In the genomic region with DNA sequence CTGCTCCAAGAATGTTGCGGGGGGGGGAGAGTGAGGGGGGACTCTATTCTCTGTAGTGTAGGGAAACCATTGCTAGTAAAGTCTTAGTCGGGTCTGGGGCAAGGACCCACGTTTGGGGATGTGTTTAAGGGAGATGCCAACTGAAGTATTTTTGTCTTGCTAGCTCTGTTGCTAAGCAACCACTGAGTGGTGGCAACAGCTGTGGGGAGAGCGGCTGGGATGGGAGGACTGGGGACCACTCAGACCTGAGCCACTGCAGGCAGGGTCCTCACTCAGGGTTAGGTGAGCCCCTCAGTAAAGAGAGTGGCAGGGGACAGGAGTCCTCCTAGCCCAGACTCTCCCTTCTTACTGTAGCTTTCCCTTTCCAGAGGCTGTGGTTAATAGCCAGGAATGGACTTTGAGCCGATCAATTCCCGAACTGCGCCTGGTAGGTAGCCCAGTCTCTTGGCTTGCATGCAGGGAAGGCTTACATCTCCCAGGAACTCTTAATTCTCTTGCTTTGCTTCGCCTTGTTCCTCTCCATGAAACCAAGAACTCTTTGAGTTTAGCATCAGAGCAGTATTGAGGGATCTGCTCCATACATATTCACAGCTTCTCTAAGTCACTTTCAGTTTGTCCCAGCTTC, we compare ENCODE assay signal across 9 mouse cellular contexts. TPM values are rescaled to one million over a fixed set of nuclear protein-coding genes. Genes with fewer than 3 reads are reported as not detected.
DNase-seq lines count a peak whose midpoint lies in the region; ATAC-seq and TF ChIP-seq lines count a peak whose summit lies in the region.
"Had no signal": no experiment of that assay in that cellular context is flagged by ENCODE, and none has a peak within 500 bp of the region (broad histone marks: within the 10 kb centered on the region; RNA-seq: fewer than 3 reads in every experiment).

No protein-coding gene starts in this region.

- no peak overlapping the region for H3K27ac ChIP-seq in kidney, embryonic 16.5 days (ENCODE audit: low read length)
- H3K27ac ChIP-seq in forebrain, embryonic 12.5 days: no peak overlapping the region
- no peak overlapping the region for H3K27ac ChIP-seq in limb, embryonic 14.5 days (replicated peaks; ENCODE audit: low read depth, low read length)
- peak overlapping the region; percentile 97 for H3K27ac ChIP-seq in olfactory bulb, adult 2 months (ENCODE audit: insufficient read depth, low read depth, low read length)

- 0 out of 2 replicates have a peak overlapping the region, but pooled peaks have one; percentile 27 for H3K4me3 ChIP-seq in kidney, embryonic 16.5 days (ENCODE audit: low read length)
- peak overlapping the region; percentile 75 for H3K4me3 ChIP-seq in forebrain, embryonic 12.5 days (replicated peaks)
- peak overlapping the region; percentile 14; the same call in 1 of the 2 replicates for H3K4me3 ChIP-seq in limb, embryonic 14.5 days (replicated peaks; ENCODE audit: low read length)
- peak overlapping the region; percentile 89 for H3K4me3 ChIP-seq in olfactory bulb, adult 2 months (ENCODE audit: insufficient read depth, low read depth, low read length)

- 32% methylated on average over 8 of the region's 8 CpGs for WGBS in kidney, embryonic 16.5 days
- 29% methylated on average over 8 of the region's 8 CpGs for WGBS in forebrain, embryonic 12.5 days
- WGBS in limb, embryonic 14.5 days: 32% methylated on average over 8 of the region's 8 CpGs
- WGBS in olfactory bulb, adult 2 months: 9% methylated on average over 8 of the region's 8 CpGs

- H3K27me3 ChIP-seq in kidney, embryonic 16.5 days (ENCODE audit: insufficient read depth, low read length): peaks cover 83% of the 10 kb centered on the region
- H3K27me3 ChIP-seq in forebrain, embryonic 12.5 days: peaks cover 79% of the 10 kb centered on the region
- H3K27me3 ChIP-seq in limb, embryonic 14.5 days (ENCODE audit: control insufficient read depth, insufficient read depth, low read length): peaks cover 71% of the 10 kb centered on the region

- no peak for ATAC-seq in kidney, embryonic 16.5 days (ENCODE audit: low FRiP score, low TSS enrichment)
- peak; percentile 30; the same call in 1 of the 2 replicates for ATAC-seq in forebrain, embryonic 12.5 days (ENCODE audit: low FRiP score)
- peak; percentile 76 for ATAC-seq in limb, embryonic 14.5 days (ENCODE audit: low FRiP score, low read depth)
- ATAC-seq in monocyte, adult 5-6 weeks (replicated peaks; ENCODE audit: insufficient number of reproducible peaks, low FRiP score, low TSS enrichment, poor library complexity, severe bottlenecking): no peak
- ATAC-seq in erythroblast, adult 5-6 weeks (replicated peaks; ENCODE audit: low FRiP score, poor library complexity, severe bottlenecking): no peak

- no peak for TF ChIP-seq POLR2A in limb, embryonic 14.5 days (IDR thresholded peaks at IDR 0.05; ENCODE audit: borderline replicate concordance, extremely low read depth, insufficient read depth, insufficient read length)
- no peak for TF ChIP-seq POLR2A in olfactory bulb, adult 2 months (IDR thresholded peaks at IDR 0.05; ENCODE audit: insufficient read depth, low read depth, low read length)

- no peak for DNase-seq in kidney, adult 9 months
- peak; percentile 66 for DNase-seq in limb, embryonic 14.5 days (ENCODE audit: low spot score)
- DNase-seq in adrenal gland, postnatal 4 days (ENCODE audit: low spot score in 2 of 2): no peak
- DNase-seq: lung, postnatal 4 days had no signal

- H3K36me3 ChIP-seq in kidney, embryonic 16.5 days (ENCODE audit: insufficient read depth, low read length): no peaks in the 10 kb centered on the region
- H3K36me3 ChIP-seq in forebrain, embryonic 12.5 days (replicated peaks): no peaks in the 10 kb centered on the region; the same call in 1 of the 2 replicates
- H3K36me3 ChIP-seq in limb, embryonic 14.5 days (ENCODE audit: control insufficient read depth, insufficient read depth, low read length): no peaks in the 10 kb centered on the region

- H3K9ac ChIP-seq in kidney, embryonic 16.5 days (replicated peaks; ENCODE audit: low read length): no peak overlapping the region
- H3K9ac ChIP-seq in forebrain, embryonic 12.5 days: peak overlapping the region; percentile 48; the same call in 1 of the 2 replicates
- no peak overlapping the region for H3K9ac ChIP-seq in limb, embryonic 14.5 days (ENCODE audit: low read depth, low read length, severe bottlenecking)

- TF ChIP-seq CTCF in olfactory bulb, adult 2 months (IDR thresholded peaks at IDR 0.05; ENCODE audit: insufficient read depth, low read depth, low read length): no peak

- peaks cover 28% of the 10 kb centered on the region for H3K4me1 ChIP-seq in kidney, embryonic 16.5 days (ENCODE audit: insufficient read depth, low read length)
- H3K4me1 ChIP-seq in forebrain, embryonic 12.5 days: peaks cover 48% of the 10 kb centered on the region
- H3K4me1 ChIP-seq in limb, embryonic 14.5 days (ENCODE audit: control insufficient read depth, insufficient read depth, low read length): peaks cover 9% of the 10 kb centered on the region; the same call in 1 of the 2 replicates
- H3K4me1 ChIP-seq in olfactory bulb, adult 2 months (ENCODE audit: control insufficient read depth, insufficient read depth, low read length): peaks cover 41% of the 10 kb centered on the region

- H3K4me2 ChIP-seq in kidney, embryonic 16.5 days (replicated peaks; ENCODE audit: low read depth, low read length): peak overlapping the region; percentile 42; the same call in 1 of the 2 replicates
- H3K4me2 ChIP-seq in forebrain, embryonic 12.5 days: peak overlapping the region; percentile 100
- H3K4me2 ChIP-seq in limb, embryonic 14.5 days (replicated peaks; ENCODE audit: low read depth, low read length, severe bottlenecking): no peak overlapping the region

- H3K9me3 ChIP-seq in kidney, embryonic 16.5 days (ENCODE audit: low read length): no peaks in the 10 kb centered on the region
- H3K9me3 ChIP-seq in forebrain, embryonic 12.5 days: no peaks in the 10 kb centered on the region
- no peaks in the 10 kb centered on the region for H3K9me3 ChIP-seq in limb, embryonic 14.5 days (ENCODE audit: control insufficient read depth, low read length)

RNA-seq across cellular contexts. Expression of a gene that starts 7.0 kb away (rescaled TPM):
- polyA plus RNA-seq in kidney, embryonic 16.5 days (2015; fragmentation: Nextera tagmentation; extraction: Ambion mirVana): 0.04 and 0.09 TPM in 2 replicates
- polyA plus RNA-seq in forebrain, embryonic 12.5 days (2016; fragmentation: Nextera tagmentation; extraction: Ambion mirVana): 0.73 and 1.1 TPM in 2 replicates
- 5.3 and 6.0 TPM in 2 replicates for polyA plus RNA-seq in limb, embryonic 14.5 days (2012; rRNA removed)
- 0.32 and 0.57 TPM in 2 replicates for polyA plus RNA-seq in limb, embryonic 14.5 days (2014; fragmentation: Nextera tagmentation; extraction: Ambion mirVana)
- polyA plus RNA-seq in olfactory bulb, adult 2 months (2012; ENCODE audit: insufficient read depth, insufficient read length, low replicate concordance, missing spikeins): 219 TPM in 1 of 2 replicates, not detected in the other
- 31.1 to 112 TPM (median 48.9 TPM) in 3 replicates for total RNA-seq in monocyte, adult 5-6 weeks (2017)
- total RNA-seq in adrenal gland, postnatal 4 days (2021): 1 to 10 TPM; 3.6 to 4.1 TPM
- total RNA-seq in erythroblast, adult 5-6 weeks (2015; ENCODE audit: low replicate concordance): 1.9 and 6.5 TPM in 2 replicates
- total RNA-seq in erythroblast, adult 5-6 weeks (2017; ENCODE audit: low replicate concordance): 2.0 and 4.0 TPM in 2 replicates

RNA-seq across cellular contexts. Expression of a gene that starts 12.0 kb away (rescaled TPM):
- polyA plus RNA-seq in kidney, embryonic 16.5 days (2015; fragmentation: Nextera tagmentation; extraction: Ambion mirVana): 205 and 208 TPM in 2 replicates
- 139 and 158 TPM in 2 replicates for polyA plus RNA-seq in forebrain, embryonic 12.5 days (2016; fragmentation: Nextera tagmentation; extraction: Ambion mirVana)
- 124 and 164 TPM in 2 replicates for polyA plus RNA-seq in limb, embryonic 14.5 days (2012; rRNA removed)
- polyA plus RNA-seq in limb, embryonic 14.5 days (2014; fragmentation: Nextera tagmentation; extraction: Ambion mirVana): 58.3 and 72.1 TPM in 2 replicates
- not detected in 2 replicates for polyA plus RNA-seq in olfactory bulb, adult 2 months (2012; ENCODE audit: insufficient read depth, insufficient read length, low replicate concordance, missing spikeins)
- 38.1 to 49.9 TPM (median 47.0 TPM) in 3 replicates for total RNA-seq in monocyte, adult 5-6 weeks (2017)
- 10 to 100 TPM; 87.6 to 96.4 TPM for total RNA-seq in adrenal gland, postnatal 4 days (2021)
- 25.3 and 30.4 TPM in 2 replicates for total RNA-seq in erythroblast, adult 5-6 weeks (2015; ENCODE audit: low replicate concordance)
- 8.6 and 19.0 TPM in 2 replicates for total RNA-seq in erythroblast, adult 5-6 weeks (2017; ENCODE audit: low replicate concordance)

RNA-seq across cellular contexts. Expression of a gene that starts 18.8 kb away (rescaled TPM):
- 1,871 and 1,917 TPM in 2 replicates for polyA plus RNA-seq in kidney, embryonic 16.5 days (2015; fragmentation: Nextera tagmentation; extraction: Ambion mirVana)
- polyA plus RNA-seq in forebrain, embryonic 12.5 days (2016; fragmentation: Nextera tagmentation; extraction: Ambion mirVana): 2,431 and 2,450 TPM in 2 replicates
- polyA plus RNA-seq in limb, embryonic 14.5 days (2012; rRNA removed): 1,132 and 1,227 TPM in 2 replicates
- polyA plus RNA-seq in limb, embryonic 14.5 days (2014; fragmentation: Nextera tagmentation; extraction: Ambion mirVana): 1,659 and 1,732 TPM in 2 replicates
- polyA plus RNA-seq in olfactory bulb, adult 2 months (2012; ENCODE audit: insufficient read depth, insufficient read length, low replicate concordance, missing spikeins): not detected in 2 replicates
- total RNA-seq in monocyte, adult 5-6 weeks (2017): 23.3 to 49.4 TPM (median 23.9 TPM) in 3 replicates
- 100 to 1,000 TPM; 444 to 449 TPM for total RNA-seq in adrenal gland, postnatal 4 days (2021)
- 83.0 and 90.1 TPM in 2 replicates for total RNA-seq in erythroblast, adult 5-6 weeks (2015; ENCODE audit: low replicate concordance)
- 43.8 and 71.5 TPM in 2 replicates for total RNA-seq in erythroblast, adult 5-6 weeks (2017; ENCODE audit: low replicate concordance)

RNA-seq across cellular contexts. Expression of a gene that starts 22.1 kb away (rescaled TPM):
- 1.2 and 1.4 TPM in 2 replicates for polyA plus RNA-seq in kidney, embryonic 16.5 days (2015; fragmentation: Nextera tagmentation; extraction: Ambion mirVana)
- 3.9 and 4.2 TPM in 2 replicates for polyA plus RNA-seq in forebrain, embryonic 12.5 days (2016; fragmentation: Nextera tagmentation; extraction: Ambion mirVana)
- polyA plus RNA-seq in limb, embryonic 14.5 days (2012; rRNA removed): 8.6 and 9.8 TPM in 2 replicates
- 2.7 and 3.1 TPM in 2 replicates for polyA plus RNA-seq in limb, embryonic 14.5 days (2014; fragmentation: Nextera tagmentation; extraction: Ambion mirVana)
- polyA plus RNA-seq in olfactory bulb, adult 2 months (2012; ENCODE audit: insufficient read depth, insufficient read length, low replicate concordance, missing spikeins): not detected in 2 replicates
- 1.6 TPM in 1 of 3 replicates, not detected in the others for total RNA-seq in monocyte, adult 5-6 weeks (2017)
- total RNA-seq in adrenal gland, postnatal 4 days (2021): 10 to 100 TPM; 11.3 to 12.1 TPM
- not detected in 2 replicates for total RNA-seq in erythroblast, adult 5-6 weeks (2015; ENCODE audit: low replicate concordance)
- not detected in 2 replicates for total RNA-seq in erythroblast, adult 5-6 weeks (2017; ENCODE audit: low replicate concordance)

RNA-seq across cellular contexts. Expression of a gene that starts 34.1 kb away (rescaled TPM):
- polyA plus RNA-seq in kidney, embryonic 16.5 days (2015; fragmentation: Nextera tagmentation; extraction: Ambion mirVana): 32.6 and 53.8 TPM in 2 replicates
- polyA plus RNA-seq in forebrain, embryonic 12.5 days (2016; fragmentation: Nextera tagmentation; extraction: Ambion mirVana): 0.10 and 0.28 TPM in 2 replicates
- polyA plus RNA-seq in limb, embryonic 14.5 days (2012; rRNA removed): 1.1 and 1.5 TPM in 2 replicates
- 0.19 and 0.53 TPM in 2 replicates for polyA plus RNA-seq in limb, embryonic 14.5 days (2014; fragmentation: Nextera tagmentation; extraction: Ambion mirVana)
- not detected in 2 replicates for polyA plus RNA-seq in olfactory bulb, adult 2 months (2012; ENCODE audit: insufficient read depth, insufficient read length, low replicate concordance, missing spikeins)
- total RNA-seq in monocyte, adult 5-6 weeks (2017): not detected in 3 replicates
- 1 to 10 TPM; 1.1 to 1.2 TPM for total RNA-seq in adrenal gland, postnatal 4 days (2021)
- total RNA-seq in erythroblast, adult 5-6 weeks (2015; ENCODE audit: low replicate concordance): not detected in 2 replicates
- not detected in 2 replicates for total RNA-seq in erythroblast, adult 5-6 weeks (2017; ENCODE audit: low replicate concordance)

Comparison
In these comparisons a context has a peak if more than half of its experiments do, and no peak if none do; other contexts are left out.
1. ATAC-seq: peak in forebrain, embryonic 12.5 days (single experiment) and limb, embryonic 14.5 days (single experiment); none in kidney, embryonic 16.5 days (single experiment), monocyte, adult 5-6 weeks (single experiment) and erythroblast, adult 5-6 weeks (single experiment).
2. H3K4me3 ChIP-seq: peak in every context shown above with its lines; median percentile 89 in olfactory bulb, adult 2 months; 75 in forebrain, embryonic 12.5 days; 27 in kidney, embryonic 16.5 days; 14 in limb, embryonic 14.5 days.